Mouse (Mus musculus) kidney, embryonic 16.5 days (tissue): Measurements from ENCODE around the gene Caprin1. TPM values are rescaled to one million over a fixed set of nuclear protein-coding genes. Genes with fewer than 3 reads are reported as not detected.

Experiments
- ATAC-seq: fragments of 200-750 bp; cut with Nextera tagmentation; 2 replicates; pipeline ENCODE4 v1.8.0; 2017; ENCODE audit warnings: moderate TSS enrichment; ENCODE audit not compliant: low FRiP score, low TSS enrichment
- H3K27ac ChIP-seq: fragments of 300-500 bp; sonication (generic); 2 replicates; pipeline ENCODE4 v1.5.1; 2014; ENCODE audit warnings: low read length
- H3K27me3 ChIP-seq: fragments of 300-500 bp; sonication (generic); 2 replicates; pipeline ENCODE4 v1.6.1; 2014; ENCODE audit warnings: low read length, control low read depth, mixed read lengths; ENCODE audit not compliant: insufficient read depth
- H3K36me3 ChIP-seq: fragments of 300-500 bp; sonication (generic); 2 replicates; pipeline ENCODE4 v1.6.1; 2014; ENCODE audit warnings: low read length, control low read depth, mixed read lengths; ENCODE audit not compliant: insufficient read depth
- H3K4me1 ChIP-seq: fragments of 300-500 bp; sonication (generic); 2 replicates; pipeline ENCODE4 v1.6.1; 2014; ENCODE audit warnings: low read length, control low read depth, mixed read lengths; ENCODE audit not compliant: insufficient read depth
- H3K4me2 ChIP-seq: fragments of 300-500 bp; sonication (generic); replicated peaks from 2 replicates; pipeline ENCODE4 v1.6.1; 2014; ENCODE audit warnings: low read depth, low read length
- H3K4me3 ChIP-seq: fragments of 300-500 bp; sonication (generic); 2 replicates; pipeline ENCODE4 v1.5.1; 2014; ENCODE audit warnings: mild to moderate bottlenecking, low read length
- H3K9ac ChIP-seq: fragments of 300-500 bp; sonication (generic); replicated peaks from 2 replicates; pipeline ENCODE4 v1.6.1; 2014; ENCODE audit warnings: low read length
- H3K9me3 ChIP-seq: fragments of 300-500 bp; sonication (generic); 2 replicates; pipeline ENCODE4 v1.6.1; 2016; ENCODE audit warnings: low read length, control low read depth
- WGBS: fragments of 180-500 bp; shearing (Covaris S2); extraction: QIAGEN DNeasy Blood & Tissue Kit; methylation state at CpG from one replicate; pipeline ENCODE4 v1.1.7; 2014; 5-methylcytosine and 5-hydroxymethylcytosine counted together
- polyA plus RNA-seq: library from polyadenylated mRNA; unstranded; fragments of >200 nt; fragmentation: Nextera tagmentation; extraction: Ambion mirVana; gene quantifications from 2 replicates; pipeline ENCODE4 v1.2.1, GENCODE M21; 2015

Caprin1 gene
- polyA plus RNA-seq, 1 experiment from 2014 or later: 324 TPM

DNA sequence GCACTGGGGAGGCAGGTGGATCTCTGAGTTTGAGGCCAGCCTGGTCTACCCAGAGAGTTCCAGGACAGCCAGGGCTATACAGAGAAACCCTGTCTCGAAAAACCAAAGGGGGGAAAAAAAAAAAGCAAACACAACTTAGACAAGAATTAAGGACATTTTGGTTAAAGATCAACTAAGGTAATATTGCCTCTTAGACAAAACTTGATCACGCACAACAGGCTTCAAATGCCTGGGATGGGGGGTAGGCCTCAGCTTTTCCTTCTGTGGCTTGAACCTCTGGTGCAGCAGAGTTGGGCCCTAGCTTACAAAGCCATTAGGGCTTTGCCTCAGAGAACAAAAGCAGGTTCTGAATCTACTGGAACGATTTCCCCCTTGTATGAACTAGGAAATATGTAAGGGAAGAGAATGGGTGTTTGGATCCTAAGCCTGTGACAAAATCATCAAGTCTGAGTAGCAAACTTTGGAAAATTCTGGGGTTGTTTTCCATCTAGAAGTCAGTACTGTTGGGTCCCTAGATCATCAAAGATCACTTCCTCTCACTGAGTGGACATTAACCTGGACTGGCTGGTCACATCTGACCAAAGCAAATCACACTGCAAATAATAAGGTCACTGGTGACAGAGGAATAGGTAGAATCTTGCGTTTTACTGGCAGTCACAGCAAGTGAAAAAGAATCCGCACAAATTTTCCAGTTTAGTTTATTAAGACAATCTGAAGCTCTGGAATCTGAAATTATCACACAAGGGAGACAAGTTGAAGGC, 6.5 kb upstream of the Caprin1 start:
- Histone ChIP-seq H3K9ac (no peak overlapping the region), H3K4me1 (peaks cover 20% of the 10 kb centered on the region; the same call in 1 of the 2 replicates), H3K36me3 (no peaks in the 10 kb centered on the region), H3K9me3 (no peaks in the 10 kb centered on the region), H3K27me3 (no peaks in the 10 kb centered on the region), H3K4me3 (no peak overlapping the region), H3K27ac (no peak overlapping the region), H3K4me2 (no peak overlapping the region)
- no peak for ATAC-seq
- WGBS: 67% methylated on average over 5 of the region's 5 CpGs

DNA sequence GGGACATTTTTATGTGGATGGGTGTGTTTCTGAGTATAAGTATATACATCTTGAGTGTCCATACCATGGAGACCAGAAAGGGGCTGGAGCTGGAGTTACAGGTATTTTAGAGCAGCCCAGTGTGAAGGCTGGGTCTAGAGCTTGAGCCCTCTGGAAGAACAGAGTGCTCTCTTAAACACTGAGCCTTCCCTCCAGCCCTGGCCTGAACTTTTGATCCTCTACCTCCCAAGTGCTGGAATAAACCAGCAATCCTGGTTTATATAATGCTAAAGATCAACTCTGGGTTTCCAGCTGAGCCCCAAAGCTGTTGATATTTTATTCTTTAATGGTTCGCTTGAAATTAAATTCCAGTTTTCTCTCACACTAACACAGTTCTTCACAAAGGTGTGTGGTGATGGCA, 5.0 kb upstream of the Caprin1 start:
- H3K9ac ChIP-seq: no peak overlapping the region
- no peaks in the 10 kb centered on the region for H3K9me3 ChIP-seq
- WGBS: 97% methylated on average over 1 of the region's 1 CpGs
- no peak overlapping the region for H3K4me2 ChIP-seq
- no peaks in the 10 kb centered on the region for H3K27me3 ChIP-seq
- no peak overlapping the region for H3K27ac ChIP-seq
- H3K36me3 ChIP-seq: no peaks in the 10 kb centered on the region
- peaks cover 23% of the 10 kb centered on the region; the same call in 1 of the 2 replicates for H3K4me1 ChIP-seq
- no peak overlapping the region for H3K4me3 ChIP-seq
- ATAC-seq: no peak

DNA sequence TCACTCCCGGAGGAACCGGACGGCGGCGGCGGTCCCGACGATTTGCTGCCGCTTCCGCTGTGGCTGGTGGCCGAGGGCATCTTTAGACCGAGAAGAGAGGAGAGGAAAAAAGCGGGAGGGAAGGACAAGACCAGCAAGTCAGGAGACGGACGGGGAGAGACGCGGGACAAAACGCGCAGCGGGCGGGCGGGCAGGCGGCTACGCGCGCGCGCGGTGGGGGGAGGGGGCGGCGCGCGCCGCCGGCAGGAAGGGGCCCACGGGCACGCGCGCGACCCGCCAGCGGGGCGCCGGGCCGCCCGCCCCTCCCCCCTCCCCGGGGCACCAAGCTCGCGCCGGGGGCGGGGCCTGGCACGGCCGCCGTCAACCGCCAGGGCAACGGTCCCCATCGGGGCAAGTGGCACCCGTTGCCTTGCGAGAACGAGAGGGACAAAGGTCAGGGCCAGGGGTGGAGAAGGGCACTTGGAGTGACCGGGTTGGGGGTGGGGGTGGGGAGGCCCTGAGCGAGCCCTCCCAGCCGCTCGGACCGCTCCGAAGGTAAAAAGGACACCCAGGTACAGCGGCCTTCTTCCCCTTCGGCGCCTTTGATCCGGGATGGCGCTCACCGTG, 485 bp downstream of the Caprin1 start:
- H3K27ac ChIP-seq: peak overlapping the region; percentile 100
- peak overlapping the region; percentile 98 for H3K9ac ChIP-seq
- H3K27me3 ChIP-seq: no peaks in the 10 kb centered on the region
- H3K9me3 ChIP-seq: no peaks in the 10 kb centered on the region
- H3K4me1 ChIP-seq: peaks cover 33% of the 10 kb centered on the region
- ATAC-seq: peak; percentile 70
- WGBS: 0% methylated on average over 50 of the region's 72 CpGs
- H3K36me3 ChIP-seq: peaks cover 16% of the 10 kb centered on the region
- peak overlapping the region; percentile 95 for H3K4me3 ChIP-seq
- H3K4me2 ChIP-seq: peak overlapping the region; percentile 60

DNA sequence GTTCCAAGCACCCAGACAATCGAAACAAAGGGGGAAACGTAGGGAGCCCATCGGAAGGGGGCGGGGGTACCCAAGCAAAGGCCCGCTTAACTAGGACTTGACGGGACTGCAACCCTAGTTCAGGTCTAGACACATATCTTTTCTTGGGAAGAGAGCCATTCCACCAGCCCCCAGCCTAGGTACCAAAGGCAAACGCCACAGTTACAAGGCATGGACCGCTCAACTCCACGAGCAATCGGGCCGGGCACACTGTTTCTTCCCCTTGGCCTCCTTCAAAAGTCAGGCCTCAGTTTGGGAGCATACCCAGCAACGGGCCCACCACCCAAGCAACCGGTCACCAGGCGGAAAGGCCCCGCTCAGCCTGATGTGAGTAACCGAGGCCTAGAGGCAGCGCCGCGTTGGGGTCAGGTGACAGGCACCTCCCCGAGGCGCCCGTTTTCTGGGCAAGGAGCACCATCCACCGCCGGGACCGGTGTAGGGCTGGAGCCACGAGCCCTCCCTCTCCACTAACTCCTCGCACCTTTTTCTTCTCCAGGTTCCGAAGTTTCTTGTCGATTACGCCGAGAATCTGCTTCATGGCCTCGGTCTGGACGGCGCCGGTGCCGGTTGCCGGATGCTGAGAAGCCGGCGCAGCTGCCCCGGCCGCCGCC, 1.1 kb downstream of the Caprin1 start:
- H3K36me3 ChIP-seq: peaks cover 16% of the 10 kb centered on the region
- ATAC-seq: peak; percentile 58
- H3K9ac ChIP-seq: peak overlapping the region; percentile 98
- WGBS: under 1% methylated on average over 42 of the region's 42 CpGs
- no peaks in the 10 kb centered on the region for H3K27me3 ChIP-seq
- H3K9me3 ChIP-seq: no peaks in the 10 kb centered on the region
- peak overlapping the region; percentile 100 for H3K27ac ChIP-seq
- H3K4me3 ChIP-seq: peak overlapping the region; percentile 95
- peak overlapping the region; percentile 60 for H3K4me2 ChIP-seq
- peaks cover 32% of the 10 kb centered on the region for H3K4me1 ChIP-seq

DNA sequence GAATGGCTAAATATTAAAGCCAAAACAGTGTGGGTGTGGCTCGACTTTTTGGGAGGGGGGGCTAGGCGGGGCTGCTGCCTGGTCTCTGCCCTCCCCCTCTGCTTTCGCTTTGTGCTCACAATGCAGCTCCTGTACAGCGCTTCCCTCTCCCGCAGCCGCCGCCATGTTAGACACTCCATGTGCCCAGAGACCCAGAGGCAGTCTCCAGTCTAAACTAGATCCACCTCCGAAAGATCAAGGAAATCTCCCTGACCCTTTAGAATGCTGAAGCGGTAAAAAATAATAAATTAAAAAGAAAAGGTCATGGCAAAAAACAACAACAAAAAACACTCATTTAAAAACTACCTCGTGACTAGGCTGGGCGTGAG, 1.6 kb downstream of the Caprin1 start:
- Histone ChIP-seq H3K27me3 (no peaks in the 10 kb centered on the region), H3K9ac (peak overlapping the region; percentile 98), H3K4me2 (peak overlapping the region; percentile 60), H3K27ac (peak overlapping the region; percentile 100), H3K36me3 (peaks cover 20% of the 10 kb centered on the region), H3K4me1 (peaks cover 27% of the 10 kb centered on the region), H3K4me3 (peak overlapping the region; percentile 95), H3K9me3 (no peaks in the 10 kb centered on the region)
- peak; percentile 81 for ATAC-seq
- 0% methylated on average over 11 of the region's 11 CpGs for WGBS

DNA sequence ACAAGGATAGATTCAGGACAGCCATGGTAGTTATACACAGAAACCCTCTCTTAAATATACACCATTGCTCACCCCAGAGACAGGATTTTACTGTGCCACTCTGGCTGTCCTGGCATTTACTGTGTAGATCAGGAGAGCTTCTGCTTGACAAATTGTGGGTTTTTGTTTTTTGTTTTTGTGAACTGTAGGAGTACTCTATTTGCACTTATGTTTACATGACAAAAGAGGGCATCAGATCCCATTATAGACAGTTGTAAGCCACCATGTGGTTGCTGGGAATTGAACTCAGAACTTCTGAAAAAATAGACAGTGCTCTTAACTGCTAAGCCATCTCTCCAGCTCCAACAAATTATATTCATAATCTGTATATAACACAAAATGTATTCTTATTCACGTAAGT, 5.4 kb downstream of the Caprin1 start:
- Histone ChIP-seq H3K4me1 (peaks cover 30% of the 10 kb centered on the region), H3K4me2 (no peak overlapping the region), H3K9ac (no peak overlapping the region), H3K36me3 (peaks cover 33% of the 10 kb centered on the region), H3K9me3 (no peaks in the 10 kb centered on the region), H3K27me3 (no peaks in the 10 kb centered on the region), H3K27ac (no peak overlapping the region), H3K4me3 (no peak overlapping the region)
- 97% methylated on average over 1 of the region's 1 CpGs for WGBS
- no peak for ATAC-seq

DNA sequence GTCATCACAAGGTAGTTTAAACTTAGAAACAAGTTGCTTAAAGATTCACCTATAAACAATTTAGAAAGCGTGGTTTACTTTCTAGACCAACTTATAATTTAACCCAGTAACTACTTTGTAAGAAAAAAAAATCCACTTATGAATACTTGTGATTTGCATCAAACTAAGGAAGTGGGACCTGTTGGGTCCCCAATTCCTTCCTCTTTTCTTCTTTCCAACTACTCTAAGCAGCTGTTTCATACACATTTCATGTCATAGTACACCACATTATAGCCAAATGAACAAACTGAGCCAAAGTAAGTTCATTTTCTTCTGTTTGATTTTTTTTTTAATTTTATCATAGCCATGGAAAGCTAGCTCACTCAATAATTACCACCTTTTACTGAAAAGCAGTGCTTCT, 11.7 kb downstream of the Caprin1 start:
- 0 out of 2 replicates have a peak, but pooled peaks cover 5% of the 10 kb centered on the region for H3K4me1 ChIP-seq
- no peak overlapping the region for H3K4me2 ChIP-seq
- no peaks in the 10 kb centered on the region for H3K9me3 ChIP-seq
- H3K27ac ChIP-seq: no peak overlapping the region
- H3K9ac ChIP-seq: no peak overlapping the region
- ATAC-seq: no peak
- H3K36me3 ChIP-seq: peaks cover 23% of the 10 kb centered on the region
- no peaks in the 10 kb centered on the region for H3K27me3 ChIP-seq
- 95% methylated on average over 1 of the region's 1 CpGs for WGBS
- H3K4me3 ChIP-seq: no peak overlapping the region

DNA sequence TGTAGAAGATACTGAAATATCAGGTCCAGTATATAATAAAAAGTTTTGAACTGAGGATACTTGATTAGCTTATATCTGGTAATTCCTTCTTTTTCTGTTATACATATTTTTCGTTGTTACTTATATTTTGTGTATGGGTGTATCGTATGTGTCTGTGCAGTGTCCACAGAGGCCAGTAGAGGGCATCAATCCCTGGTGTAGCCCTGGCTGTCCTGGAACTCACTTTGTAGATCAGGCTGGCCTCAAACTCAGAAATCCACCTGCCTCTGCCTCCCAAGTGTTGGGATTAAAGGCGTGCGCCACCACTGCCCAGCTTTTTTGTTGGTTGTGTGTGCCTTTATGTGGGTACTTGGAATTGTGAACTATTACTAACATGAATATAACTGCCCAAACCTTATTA, 12.8 kb downstream of the Caprin1 start:
- H3K36me3 ChIP-seq: peaks cover 21% of the 10 kb centered on the region
- no peak overlapping the region for H3K27ac ChIP-seq
- WGBS: 88% methylated on average over 4 of the region's 4 CpGs
- H3K4me1 ChIP-seq: 0 out of 2 replicates have a peak, but pooled peaks cover 3% of the 10 kb centered on the region
- no peak overlapping the region for H3K4me2 ChIP-seq
- H3K9ac ChIP-seq: no peak overlapping the region
- no peaks in the 10 kb centered on the region for H3K27me3 ChIP-seq
- ATAC-seq: no peak
- H3K4me3 ChIP-seq: no peak overlapping the region
- H3K9me3 ChIP-seq: no peaks in the 10 kb centered on the region

DNA sequence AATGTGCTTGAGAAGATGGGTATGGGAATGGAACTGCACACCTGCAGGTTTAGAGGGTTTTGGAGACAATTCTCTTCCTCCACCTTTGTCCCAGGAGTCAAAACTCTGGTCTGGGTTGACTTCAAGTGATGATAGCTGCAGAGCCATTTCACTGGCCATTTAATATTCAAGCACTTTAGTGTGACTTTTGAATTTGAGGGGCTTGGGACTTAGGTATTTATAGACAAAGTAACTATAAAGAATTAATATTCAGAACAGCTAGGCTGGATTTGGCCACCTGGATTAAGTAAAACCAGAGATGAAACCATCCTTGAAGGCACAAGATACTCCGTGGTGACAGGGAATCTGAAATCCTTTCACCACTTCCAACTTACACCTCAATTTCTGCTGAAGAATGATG, 35.0 kb downstream of the Caprin1 start:
- 61% methylated on average over 1 of the region's 1 CpGs for WGBS
- H3K9ac ChIP-seq: no peak overlapping the region
- H3K9me3 ChIP-seq: no peaks in the 10 kb centered on the region
- H3K36me3 ChIP-seq: peaks cover 15% of the 10 kb centered on the region
- no peak for ATAC-seq
- H3K27ac ChIP-seq: no peak overlapping the region
- peaks cover 10% of the 10 kb centered on the region; the same call in 1 of the 2 replicates for H3K4me1 ChIP-seq
- H3K27me3 ChIP-seq: no peaks in the 10 kb centered on the region
- no peak overlapping the region for H3K4me3 ChIP-seq
- 0 out of 2 replicates have a peak overlapping the region, but pooled peaks have one; percentile 81 for H3K4me2 ChIP-seq
